In the genomic region with DNA sequence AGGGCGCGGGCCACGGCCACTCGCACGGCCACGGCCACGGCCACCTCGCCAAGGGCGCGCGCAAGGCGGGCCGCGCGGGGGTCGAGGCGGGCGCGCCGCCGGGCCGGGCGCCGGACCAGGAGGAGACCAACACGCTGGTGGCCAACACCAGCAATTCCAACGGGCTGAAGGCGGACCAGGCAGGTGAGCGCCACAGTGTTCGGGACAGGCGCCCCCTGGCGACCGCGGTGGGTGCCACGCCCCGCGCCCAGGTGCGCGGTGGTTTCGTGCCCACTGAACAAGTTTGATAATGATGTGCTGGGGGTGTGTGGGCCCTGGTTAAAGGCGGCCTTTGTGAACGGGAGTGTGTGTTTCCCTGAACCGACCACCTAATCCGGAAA, we compare ENCODE assay signal across 8 mouse cellular contexts. TPM values are rescaled to one million over a fixed set of nuclear protein-coding genes. Genes with fewer than 3 reads are reported as not detected.
DNase-seq lines count a peak whose midpoint lies in the region; ATAC-seq and TF ChIP-seq lines count a peak whose summit lies in the region.

No protein-coding gene starts in this region.

- TF ChIP-seq CTCF in Patski (IDR thresholded peaks at IDR 0.05) = no peak

- peak overlapping the region; percentile 66 for H3K4me3 ChIP-seq in hindbrain, embryonic 12.5 days

- H3K9ac ChIP-seq in hindbrain, embryonic 12.5 days = peak overlapping the region; percentile 73

- POLR2A ChIA-PET in Patski (lab: Charles Lee) = interaction anchor here (1.2 kb wide), 1 partner anchor 73 kb away, joined by 5 read pairs; no protein-coding TSS in a partner anchor

- H3K4me1 ChIP-seq in hindbrain, embryonic 12.5 days = peaks cover 39% of the 10 kb centered on the region

- H3K36me3 ChIP-seq in hindbrain, embryonic 12.5 days = peaks cover 8% of the 10 kb centered on the region

- no peaks in the 10 kb centered on the region for H3K27me3 ChIP-seq in Patski
- no peaks in the 10 kb centered on the region for H3K27me3 ChIP-seq in hindbrain, embryonic 12.5 days

- CTCF ChIA-PET in Patski (lab: Charles Lee) = interaction anchor here (0.9 to 1.4 kb wide), 4 partner anchors 43 to 72 kb away, joined by 3 to 12 read pairs (median 4); no protein-coding TSS in a partner anchor

- ATAC-seq in Patski = peak; percentile 81
- ATAC-seq in hindbrain, embryonic 12.5 days (ENCODE audit: low FRiP score) = peak; percentile 43

- H3K27ac ChIP-seq in hindbrain, embryonic 12.5 days = peak overlapping the region; percentile 84

- H3K9me3 ChIP-seq in hindbrain, embryonic 12.5 days (replicated peaks) = no peaks in the 10 kb centered on the region

- DNase-seq in Patski (ENCODE audit: low read depth, low spot score) = no peak
- peak; percentile 89 to 92 for DNase-seq in cerebellum, postnatal 14 days
- DNase-seq in frontal cortex, postnatal 14 days (ENCODE audit: low spot score in 2 of 2) = peak; percentile 71
- DNase-seq in layer of hippocampus, postnatal 14 days (ENCODE audit: low spot score in 2 of 2) = peak; percentile 64 to 79
- DNase-seq in lung, postnatal 10 days = peak; percentile 85
- DNase-seq in ovary, postnatal 14 days (ENCODE audit: low spot score) = peak; percentile 80
- DNase-seq in thymus, postnatal 14 days = peak; percentile 87

- in situ Hi-C loops in Patski (cut with MboI; ENCODE audit: low pct_unique_long_range_greater_than_20kb) = no loop called here

- WGBS in hindbrain, embryonic 12.5 days = under 1% methylated on average over 43 of the region's 43 CpGs

- H3K4me2 ChIP-seq in hindbrain, embryonic 12.5 days (replicated peaks) = peak overlapping the region; percentile 74

RNA-seq across cellular contexts. Expression of a gene that starts 0.9 kb away (rescaled TPM):
- 17.4 TPM for polyA plus RNA-seq in Patski (2021)
- polyA plus RNA-seq in hindbrain, embryonic 12.5 days (2016; fragmentation: Nextera tagmentation; extraction: Ambion mirVana) = 4.6 and 4.9 TPM in 2 replicates
- 10 to 100 TPM; 29.7 to 29.9 TPM for total RNA-seq in layer of hippocampus, postnatal 14 days (2021)
